Mouse (Mus musculus): ENCODE measurements around the gene Gimd1. TPM values are rescaled to one million over a fixed set of nuclear protein-coding genes. Genes with fewer than 3 reads are reported as not detected.

Gimd1 gene
- polyA plus RNA-seq (2015; fragmentation: Nextera tagmentation; extraction: Ambion mirVana): 0.25 and 0.29 TPM in 2 replicates

DNA sequence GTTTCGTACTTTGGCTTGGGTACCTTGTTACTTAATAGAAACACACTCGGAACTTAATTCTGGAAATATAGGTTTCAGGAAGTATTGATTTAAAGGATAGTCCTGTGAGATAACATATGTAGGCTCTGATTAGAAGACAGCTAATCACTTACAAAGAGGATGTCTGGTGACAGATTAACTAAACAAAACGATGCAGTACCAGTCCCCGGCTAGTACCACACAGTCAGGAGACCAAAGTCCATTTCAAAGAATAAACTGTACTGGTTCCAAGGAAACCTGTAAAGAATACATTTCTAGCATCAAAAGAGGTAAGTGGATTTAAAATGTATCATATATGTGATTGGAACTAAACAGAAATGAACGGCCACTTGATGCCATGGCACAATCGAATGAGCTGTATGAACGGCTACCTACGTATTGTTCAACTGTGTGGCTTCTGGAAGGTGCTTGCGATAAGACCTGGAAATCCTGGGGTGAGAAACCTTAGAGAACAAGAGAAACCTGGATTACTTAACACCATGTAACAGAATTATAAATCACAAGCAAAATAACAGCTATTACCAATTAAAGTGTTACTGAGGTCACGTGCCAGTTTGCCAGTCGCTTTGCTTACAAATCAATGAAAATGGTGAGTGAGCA lies at the start of gene Gimd1:
TSS of gene Gimd1 (plus strand) at position 220 of the 639 bp plus-strand sequence.

DNA sequence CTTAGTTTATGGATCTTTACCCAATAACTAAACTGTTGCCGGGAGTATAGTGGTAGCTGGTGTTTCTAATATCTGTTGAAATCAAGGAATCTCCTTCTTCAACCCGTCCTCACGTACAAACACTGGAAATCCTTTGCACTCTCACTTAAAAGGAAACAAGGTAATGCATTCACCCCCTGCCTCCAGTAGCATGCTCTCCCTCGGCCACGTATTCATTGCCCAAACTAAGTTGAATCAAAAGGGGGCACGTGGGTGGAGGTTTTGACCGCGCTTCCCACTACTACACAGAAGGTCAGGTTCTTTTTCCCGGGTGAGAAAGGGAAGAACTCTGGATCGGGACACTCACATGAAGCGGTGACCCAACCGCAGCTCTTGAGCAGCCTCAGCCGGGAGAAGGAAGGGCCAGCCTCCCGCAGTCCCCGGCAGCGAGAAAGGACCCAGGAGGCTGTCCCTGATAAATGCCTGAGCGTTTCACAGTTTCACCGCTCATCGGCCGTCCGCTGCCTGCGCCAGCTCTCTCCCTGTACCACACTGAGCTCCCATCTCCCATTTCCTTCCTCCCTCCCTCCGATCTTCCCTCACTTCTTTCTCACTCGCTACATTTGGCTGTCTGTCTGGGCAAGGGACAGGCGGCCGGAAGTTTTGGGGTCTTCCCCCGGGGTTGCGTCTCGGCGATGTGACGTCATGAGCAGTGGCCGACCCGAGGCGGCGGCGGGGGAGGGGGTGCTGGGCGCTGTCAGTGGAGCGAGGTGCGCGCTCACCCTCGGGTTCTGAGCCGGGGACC lies 54.0 kb downstream of the Gimd1 start, which contains the start of gene Tbck:
TSS of gene Tbck (plus strand) at position 698 of the 784 bp plus-strand sequence.

DNA sequence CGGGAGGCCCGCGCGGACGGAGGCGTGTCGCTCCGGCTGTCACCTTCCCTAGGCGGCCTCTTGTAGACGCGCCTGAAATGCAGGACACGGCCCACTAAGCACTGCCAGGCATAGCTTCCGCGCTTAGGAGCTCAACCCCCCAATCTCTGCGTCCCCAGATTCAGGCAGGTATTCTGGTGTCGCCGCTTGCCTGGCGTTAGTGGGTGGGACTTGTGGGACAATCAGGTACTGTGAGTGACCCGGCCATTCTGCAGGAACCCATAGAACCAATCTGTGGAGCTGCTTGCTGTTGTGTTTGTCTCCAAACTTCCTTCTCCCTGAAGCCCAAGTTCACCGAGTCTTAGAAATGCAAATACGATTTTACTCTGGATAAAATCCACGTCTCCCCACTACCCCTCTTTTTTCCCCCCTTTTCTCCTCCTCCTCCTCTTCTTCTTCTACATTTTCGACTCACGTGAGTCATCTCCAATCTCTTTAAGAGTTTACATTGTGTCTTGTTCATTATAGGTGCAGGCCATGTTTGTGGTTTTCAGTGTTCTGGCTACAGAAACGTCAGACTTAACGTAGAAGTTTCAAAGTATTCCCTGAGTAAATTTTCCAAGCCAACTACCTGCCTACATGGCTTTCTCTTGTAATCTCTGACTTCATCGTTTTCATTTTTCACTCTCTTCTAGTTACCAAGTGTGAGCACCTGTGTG lies 54.8 kb downstream of the Gimd1 start, which contains the start of gene Aimp1:
TSS of gene Aimp1 (minus strand) at position 140 of the 698 bp plus-strand sequence.

Other genes starting within 250 kb of the Gimd1 start
- 13.3 and 14.3 TPM in 2 replicates for gene Tbck, start 54.3 kb downstream of the Gimd1 start, polyA plus RNA-seq (2015; fragmentation: Nextera tagmentation; extraction: Ambion mirVana)
- gene Aimp1, start 54.5 kb downstream of the Gimd1 start, polyA plus RNA-seq (2015; fragmentation: Nextera tagmentation; extraction: Ambion mirVana): 63.1 and 66.0 TPM in 2 replicates

All from adrenal gland, postnatal 0 days (tissue).